Mouse (Mus musculus): ENCODE results near the gene Nek6.

The Nek6 gene

DNA sequence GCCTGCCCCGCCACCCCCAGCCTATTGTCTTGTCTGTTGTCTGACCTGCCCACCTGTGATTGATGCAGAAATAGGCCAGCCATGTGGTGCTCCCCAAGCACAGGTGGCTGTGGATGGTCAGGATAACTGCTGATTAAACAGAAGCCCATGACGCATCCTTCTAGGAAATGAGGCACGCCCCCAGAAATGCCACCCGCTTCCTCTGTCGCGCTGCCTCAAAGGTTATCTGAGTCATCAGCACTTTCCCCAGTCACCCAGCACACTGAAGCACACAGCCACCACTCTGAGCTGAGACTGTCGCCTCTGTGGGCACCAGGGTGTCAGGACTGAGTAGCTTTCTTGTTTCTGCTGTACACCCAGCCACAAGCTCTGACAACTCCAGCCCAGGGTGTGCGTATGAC, 24.9 kb downstream of the Nek6 start:
- peak; percentile 38 to 42 for DNase-seq (ENCODE audit: low spot score in 2 of 2)

DNA sequence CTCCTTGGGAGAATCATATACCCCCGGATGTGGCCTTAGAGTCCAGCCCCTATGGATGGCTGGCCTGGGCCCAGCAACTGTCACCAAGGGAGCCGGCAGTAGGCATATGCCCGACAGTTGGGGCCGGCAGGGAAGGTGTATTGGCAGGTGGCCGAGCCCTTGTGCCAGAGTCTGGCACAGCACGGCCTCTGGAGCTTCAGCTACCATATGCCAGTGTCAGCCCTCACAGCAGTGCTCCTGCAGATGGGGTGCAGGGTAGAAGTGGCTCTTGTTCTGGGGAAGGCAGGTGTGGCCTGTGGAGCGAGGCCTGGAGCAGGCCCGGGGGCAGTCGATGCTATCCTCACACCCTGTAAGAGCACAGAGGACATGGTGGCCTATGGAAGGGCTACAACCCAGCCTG, 28.2 kb downstream of the Nek6 start:
- no peak for DNase-seq (ENCODE audit: low spot score in 2 of 2)

DNA sequence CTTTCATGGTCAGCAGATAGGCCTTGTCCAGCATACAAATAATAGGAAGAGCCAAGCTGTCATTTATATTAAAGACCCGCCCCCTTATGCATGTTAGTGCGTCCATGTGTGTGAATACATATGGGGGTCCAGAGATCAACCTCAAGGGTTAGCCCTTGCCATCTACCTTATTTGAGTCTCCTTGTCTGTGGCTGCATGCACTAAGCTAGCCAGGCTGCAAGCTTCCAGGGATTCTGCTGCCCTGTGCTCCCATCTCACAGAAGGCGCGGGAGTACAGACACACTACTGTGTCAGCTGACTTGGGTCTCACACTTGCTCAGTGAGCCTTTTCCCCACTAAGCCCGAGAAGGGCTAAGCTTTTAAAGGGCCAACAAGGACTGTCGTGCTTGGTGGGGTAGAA, 29.2 kb downstream of the Nek6 start:
- DNase-seq (ENCODE audit: low spot score in 2 of 2): no peak

DNA sequence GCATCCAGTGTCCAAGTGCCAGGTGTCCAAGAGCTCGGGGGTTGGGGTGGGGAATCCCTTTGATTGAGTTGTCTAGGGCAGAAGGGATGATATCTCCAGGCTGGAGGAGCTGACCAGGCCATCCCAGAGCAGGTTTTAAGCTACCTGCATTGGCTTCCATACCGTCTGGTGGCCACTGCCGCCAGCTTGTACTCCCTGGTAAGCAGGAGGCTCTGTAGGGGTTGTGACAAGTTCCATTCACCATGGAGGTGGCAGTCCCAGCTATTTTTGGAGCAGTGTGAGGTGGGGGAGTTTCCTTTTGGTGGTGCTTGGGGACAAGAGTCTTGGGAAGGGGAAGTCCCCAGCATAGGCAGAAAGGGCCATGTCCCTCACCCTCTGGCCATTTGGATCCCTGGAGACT, 29.7 kb downstream of the Nek6 start:
- DNase-seq (ENCODE audit: low spot score in 2 of 2): peak; percentile 19 to 27

DNA sequence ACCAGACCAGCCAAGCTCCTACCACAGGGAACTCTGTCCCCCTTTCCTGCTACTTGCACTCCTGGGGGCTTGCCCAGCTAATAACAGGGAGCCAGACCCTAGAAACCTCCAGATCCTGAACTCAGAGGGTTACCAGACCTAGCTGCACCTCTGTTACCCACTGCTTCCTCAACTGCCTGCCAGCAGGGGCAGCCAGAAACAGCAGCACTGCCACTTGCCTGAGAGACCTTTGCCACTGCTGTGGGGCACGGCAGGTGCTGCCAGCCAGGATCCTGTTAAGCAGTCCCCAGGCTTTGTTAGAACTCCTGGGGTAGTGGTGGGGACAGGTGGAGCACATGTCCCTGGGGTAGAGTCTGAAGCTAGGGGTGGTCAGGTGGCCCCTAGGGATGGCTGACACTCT, 30.1 kb downstream of the Nek6 start:
- peak in 1 of 2 experiments; percentile 20 for DNase-seq (ENCODE audit: low spot score in 2 of 2)

DNA sequence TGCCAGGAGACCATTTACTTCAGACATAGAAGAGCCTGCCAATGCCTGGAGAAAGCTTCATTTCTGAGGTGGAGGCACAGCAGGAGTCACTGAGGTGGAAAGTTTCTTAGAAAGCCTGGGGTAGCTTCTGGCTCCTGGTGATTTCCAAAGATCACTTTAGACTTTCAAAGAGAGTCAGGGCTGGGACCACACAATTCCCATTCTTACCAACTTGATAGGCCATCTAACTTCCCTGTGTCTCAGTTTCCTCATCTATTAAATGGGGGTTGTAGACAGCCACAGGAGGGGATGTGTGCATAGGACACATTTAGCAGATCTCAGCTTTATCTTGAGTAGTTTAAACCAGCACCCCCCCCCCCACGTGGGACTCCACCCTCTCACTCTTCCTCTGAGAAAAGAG, 30.9 kb downstream of the Nek6 start:
- DNase-seq (ENCODE audit: low spot score in 2 of 2): no peak

DNA sequence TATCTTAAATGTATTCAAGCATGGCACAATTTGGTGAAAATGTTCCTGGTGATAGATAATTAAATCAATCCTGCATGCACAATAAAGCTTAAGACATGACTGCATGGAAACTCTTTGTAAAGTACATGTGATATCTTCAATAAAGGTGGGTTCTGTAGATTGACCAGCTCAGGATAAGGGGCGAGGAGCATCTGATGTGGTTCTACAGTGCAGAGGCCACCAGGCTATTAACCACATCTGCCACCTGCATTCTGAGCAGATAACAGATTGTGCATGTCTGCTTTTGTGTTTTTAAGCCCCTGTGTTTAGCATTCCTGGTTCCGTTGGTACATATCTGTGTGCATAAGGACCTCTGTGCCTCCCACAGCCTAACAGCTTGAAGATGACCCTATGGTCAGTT, 31.7 kb downstream of the Nek6 start:
- DNase-seq (ENCODE audit: low spot score in 2 of 2): no peak

DNA sequence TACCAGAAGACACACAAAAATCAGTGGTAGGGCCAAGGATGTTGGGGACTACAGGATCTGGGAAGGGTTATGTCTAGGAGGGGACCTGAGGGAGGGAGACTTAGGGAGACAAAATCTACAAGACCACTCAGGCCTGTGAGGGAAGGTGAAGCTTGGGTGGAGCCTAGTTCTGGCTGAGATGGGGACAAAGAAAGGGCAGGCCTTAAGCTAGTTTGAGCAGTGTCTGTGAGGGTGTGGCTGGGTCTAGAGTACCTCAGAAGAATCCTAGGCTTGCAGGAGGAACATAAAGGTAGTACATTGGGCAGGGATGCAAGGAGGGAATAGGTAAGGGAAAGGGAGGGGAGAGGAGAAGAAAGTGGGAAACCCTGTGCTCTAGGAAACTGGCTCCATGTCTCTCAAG, 32.9 kb downstream of the Nek6 start:
- DNase-seq (ENCODE audit: low spot score in 2 of 2): no peak

DNA sequence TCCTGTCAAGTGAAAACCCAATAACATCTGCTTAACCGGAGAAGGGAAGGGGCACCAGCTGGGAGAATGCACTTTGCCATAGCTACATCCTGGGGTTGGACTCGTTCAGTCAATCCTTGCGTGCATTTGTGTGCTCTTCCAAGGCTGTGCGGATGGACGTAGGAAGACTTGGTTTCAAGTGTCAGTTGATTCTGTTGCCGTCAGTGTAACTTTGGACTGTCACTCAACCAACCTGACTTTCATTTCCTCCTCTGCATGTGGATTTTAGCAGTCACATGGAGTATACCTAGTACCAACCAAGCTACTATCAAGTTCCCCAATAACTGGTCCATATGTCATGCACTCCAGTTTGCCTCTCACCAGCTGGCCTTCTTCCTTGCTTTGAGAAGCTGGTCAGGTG, 33.5 kb downstream of the Nek6 start:
- peak in 1 of 2 experiments; percentile 17 for DNase-seq (ENCODE audit: low spot score in 2 of 2)

DNA sequence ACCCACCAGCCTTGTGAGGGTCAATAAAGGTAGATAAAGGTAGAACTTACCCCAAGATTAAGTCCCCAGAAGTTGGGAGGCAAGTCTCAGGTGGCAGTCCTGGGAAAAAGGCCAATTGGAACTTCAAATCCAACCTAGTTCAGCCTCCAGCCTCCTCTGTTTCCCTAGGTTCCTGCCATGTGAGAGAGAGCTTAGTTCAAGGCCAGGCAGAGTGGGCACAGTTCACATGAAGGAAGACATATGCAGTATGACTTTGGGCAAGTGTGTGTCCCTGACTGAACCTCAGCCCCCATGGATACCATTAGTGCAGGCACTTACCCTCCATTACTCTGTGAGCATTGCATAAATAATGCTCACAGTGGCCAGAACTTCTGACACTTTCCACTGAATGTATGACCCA, 34.3 kb downstream of the Nek6 start:
- DNase-seq (ENCODE audit: low spot score in 2 of 2): no peak

DNA sequence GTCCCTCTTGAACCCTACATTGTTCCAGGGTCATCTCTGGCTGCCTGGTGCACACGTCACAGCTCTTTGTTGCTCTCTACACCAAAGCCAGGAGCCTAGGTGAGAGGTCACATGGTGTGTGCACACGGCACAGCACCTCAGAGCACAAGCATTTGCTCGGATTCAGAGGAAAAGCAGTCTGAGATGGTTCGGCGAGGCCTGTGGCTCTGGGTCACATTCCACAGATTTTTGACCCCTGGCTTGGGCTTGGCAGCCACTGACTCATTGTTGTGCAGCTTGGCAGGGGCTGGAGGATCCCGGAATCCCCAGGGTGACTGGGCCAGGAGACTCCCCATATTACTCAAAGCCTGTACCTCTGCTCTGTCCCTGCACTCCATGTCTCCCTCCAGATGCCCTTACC, 34.8 kb downstream of the Nek6 start:
- DNase-seq (ENCODE audit: low spot score in 2 of 2): peak in 1 of 2 experiments; percentile 14

DNA sequence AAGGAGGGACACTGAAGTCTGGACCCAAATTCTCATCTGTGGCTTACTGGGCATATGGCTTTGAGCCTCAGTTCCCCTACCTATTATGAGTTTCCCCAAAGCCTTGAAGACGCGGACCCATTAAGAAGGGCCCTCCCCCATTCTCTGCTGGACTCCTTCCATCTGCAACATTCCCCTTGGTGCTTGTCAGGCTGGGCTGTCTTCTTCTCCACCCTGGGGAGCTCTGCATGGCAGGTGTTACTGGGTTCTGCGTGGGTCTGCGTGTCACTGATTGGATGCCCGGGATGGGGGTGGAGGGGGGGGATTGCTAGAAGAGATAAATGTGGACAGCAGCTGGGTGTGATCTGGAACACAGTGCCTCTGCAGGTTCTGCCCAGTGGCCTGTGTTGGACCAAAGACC, 35.3 kb downstream of the Nek6 start:
- DNase-seq (ENCODE audit: low spot score in 2 of 2): no peak

DNA sequence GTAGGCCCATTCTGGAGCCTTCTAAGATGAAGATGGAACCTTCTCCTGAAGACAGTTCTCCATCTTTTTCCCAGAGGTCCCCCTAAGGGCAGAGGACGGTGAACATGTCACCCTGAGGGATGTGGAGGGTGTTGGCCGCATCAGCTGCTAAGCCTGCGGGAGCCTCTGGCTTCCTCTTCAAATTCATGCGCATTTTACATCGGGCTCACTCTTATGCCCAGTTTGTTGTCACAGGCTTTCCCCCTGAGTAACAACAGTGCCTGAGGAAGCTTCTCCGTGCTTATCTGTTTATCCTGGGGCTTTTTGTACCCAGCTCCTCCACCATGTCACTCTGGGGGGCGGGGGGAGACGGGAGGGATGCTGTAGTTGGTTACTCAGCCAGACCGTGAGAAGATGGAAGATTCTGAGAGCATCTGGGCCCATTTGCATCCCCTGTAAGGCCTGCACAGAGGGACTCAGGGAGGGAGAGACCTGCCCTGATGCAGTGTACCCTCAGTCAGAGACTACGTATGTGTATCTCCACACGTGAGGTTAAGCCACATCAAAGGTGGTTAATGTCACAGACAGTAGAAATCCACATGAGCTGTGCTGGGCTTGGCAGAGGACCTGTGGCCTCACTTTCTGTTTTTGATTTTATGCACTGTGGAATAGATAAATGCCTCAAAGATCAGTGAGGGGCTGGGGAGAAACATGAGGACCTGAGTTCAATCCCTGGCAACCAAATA, 36.5 kb downstream of the Nek6 start:
- DNase-seq (ENCODE audit: low spot score in 2 of 2): no peak

DNA sequence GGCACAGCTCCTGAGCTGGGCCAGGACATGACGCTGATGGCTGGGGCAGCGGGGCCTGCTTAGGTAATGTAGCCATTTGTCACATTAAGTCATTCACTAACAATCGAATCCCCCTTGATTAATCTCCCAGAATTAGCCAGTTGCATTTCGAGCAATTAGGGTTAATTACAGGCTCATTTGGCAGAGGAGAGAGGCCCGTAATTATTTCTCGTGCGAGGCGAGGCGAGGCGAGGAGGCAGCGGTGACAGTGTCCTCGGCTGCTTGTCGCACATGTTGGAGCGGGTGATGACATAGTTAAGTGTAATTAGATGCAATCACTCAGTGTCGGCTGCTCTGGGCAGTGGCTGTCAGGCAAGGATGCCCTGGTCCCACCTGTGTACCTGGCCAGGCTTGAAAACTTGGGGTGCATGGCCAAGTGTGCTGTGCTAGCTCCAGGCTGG, 40.6 kb downstream of the Nek6 start:
- DNase-seq (ENCODE audit: low spot score in 2 of 2): no peak

DNA sequence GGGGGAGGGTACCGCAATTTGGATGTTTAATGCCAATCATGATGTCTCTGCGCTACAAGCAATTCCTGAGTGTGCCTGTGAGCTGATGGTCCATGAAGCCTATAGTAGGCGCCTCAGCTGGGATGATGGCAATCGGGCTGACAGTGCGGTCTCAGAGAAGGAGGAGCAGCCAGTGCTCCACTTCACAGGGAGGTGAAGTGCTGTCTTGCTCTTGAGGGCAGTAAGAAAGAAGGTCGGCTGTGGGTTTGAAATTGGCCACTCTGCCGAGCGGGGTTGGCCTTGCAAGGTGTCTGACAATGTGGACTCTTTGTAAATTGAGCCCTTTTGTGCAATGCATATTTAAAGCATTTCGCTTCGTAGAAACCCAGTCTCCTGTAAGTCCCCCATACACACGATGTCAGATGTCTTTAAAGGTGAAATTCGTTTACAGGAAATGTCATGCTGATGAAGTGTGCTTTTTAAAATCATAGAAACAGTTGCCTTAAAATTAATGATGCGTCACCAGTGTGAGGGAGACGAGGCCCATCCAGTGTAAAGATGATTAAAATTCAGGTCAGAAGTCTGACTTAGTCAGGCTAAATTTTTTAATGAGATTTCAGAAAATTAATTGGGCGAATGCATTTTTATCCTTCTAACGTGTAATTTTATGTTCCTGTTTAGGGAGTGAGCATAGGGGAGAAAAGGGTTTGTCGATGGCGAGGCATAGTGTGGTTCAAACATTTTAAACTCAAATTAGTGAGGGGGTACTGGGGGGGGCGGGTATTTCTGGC, 43.0 kb downstream of the Nek6 start:
- DNase-seq (ENCODE audit: low spot score in 2 of 2): no peak

DNA sequence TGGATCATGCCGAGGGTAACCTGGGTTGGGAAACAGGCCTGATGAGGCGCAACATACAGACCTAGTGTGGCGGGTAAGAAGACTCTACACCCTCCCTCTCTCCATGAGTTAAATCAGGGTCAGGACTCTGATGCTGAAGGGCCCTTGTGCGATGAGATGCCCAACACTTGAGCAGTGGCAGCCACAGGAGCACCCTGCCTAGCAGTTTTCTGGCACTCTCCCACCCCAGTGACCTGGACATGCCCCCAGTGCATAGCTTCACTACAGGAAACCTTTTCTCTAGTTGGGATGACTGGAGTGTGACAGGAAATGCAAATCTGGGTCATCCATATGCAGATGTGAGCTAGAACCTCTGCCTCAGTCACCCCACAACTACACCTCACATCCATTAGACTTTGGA, 44.2 kb downstream of the Nek6 start:
- no peak for DNase-seq (ENCODE audit: low spot score in 2 of 2)

DNA sequence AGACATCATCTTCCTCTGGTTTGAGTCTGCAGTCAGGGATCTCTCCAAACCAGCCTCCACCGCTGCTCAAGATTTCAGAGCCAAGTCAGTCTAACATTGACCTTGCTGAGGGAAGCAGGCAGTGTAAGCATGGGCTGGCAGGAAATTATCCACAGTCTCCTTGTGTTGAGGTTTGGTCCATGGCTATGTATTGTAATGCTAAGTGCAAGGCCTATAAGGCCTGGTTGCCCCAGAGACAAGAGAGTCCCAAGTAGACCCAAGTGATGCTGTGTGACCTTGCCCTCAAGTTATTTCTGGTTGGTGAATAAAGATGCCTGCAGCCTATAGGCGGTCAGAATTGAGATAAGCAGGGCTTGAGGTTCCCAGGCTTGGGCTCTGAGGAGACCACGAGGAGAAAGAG, 45.3 kb downstream of the Nek6 start:
- DNase-seq (ENCODE audit: low spot score in 2 of 2): no peak

DNA sequence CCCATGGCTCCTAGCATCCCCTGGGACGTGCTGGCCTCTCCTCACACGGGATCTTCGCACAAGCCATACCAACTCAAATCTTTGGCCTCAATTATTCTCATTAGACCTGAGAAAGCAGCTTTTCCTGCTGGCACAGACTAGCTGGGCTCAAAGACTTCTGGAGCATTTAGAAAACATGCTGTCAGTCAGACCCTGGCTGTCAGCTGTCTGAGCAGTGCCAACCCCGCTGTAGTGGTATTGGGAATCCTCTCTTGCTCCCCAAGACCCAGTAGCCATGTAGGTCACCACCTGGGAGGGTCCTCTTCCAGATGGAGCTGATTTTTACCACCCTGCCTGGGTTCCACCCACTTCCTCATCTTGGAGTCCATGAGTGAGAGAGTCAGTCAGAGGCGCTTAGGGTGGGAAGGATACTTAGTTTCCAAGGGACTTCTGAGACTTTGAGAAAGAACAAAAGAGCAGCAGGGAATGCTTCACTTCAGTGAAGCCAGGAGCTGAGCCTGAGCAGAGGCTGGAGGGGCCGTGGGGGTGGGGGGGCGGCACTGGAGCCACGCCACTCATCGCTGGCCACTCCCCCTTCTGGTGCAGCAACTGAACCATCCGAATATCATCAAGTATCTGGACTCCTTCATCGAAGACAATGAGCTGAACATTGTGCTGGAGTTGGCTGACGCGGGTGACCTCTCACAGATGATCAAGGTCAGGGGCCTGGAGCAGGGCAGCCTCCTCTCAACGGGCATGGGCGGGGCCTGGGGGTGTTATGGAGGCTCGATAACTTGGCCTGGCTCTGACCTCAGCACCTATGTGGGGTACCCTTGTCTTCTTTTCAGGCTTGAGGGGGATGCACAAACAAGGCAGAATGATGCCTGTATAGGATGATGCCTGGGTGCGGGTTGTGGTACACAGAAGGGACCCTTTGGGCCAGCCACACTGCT, 49.1 kb downstream of the Nek6 start:
- DNase-seq (ENCODE audit: low spot score in 2 of 2): no peak

DNA sequence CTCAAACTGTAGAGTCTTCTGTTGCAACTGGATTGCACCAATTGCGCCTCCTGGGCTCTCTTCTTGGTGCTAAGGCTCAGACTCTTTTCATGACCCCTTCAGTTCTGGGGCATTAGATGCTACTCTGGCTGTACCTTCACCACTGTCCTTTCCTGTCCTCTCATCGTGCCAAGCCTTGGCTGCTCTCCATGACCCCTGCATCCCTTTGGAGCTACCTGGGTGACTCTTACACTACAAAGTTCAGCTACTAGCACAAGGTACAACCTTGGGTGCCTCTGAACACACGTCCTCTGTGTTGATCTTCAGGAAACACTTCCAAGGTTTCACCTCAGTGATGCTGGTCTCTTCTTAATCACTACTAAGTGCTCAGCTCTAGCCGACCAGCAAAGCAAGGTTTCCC, 51.2 kb downstream of the Nek6 start:
- no peak for DNase-seq (ENCODE audit: low spot score in 2 of 2)

DNA sequence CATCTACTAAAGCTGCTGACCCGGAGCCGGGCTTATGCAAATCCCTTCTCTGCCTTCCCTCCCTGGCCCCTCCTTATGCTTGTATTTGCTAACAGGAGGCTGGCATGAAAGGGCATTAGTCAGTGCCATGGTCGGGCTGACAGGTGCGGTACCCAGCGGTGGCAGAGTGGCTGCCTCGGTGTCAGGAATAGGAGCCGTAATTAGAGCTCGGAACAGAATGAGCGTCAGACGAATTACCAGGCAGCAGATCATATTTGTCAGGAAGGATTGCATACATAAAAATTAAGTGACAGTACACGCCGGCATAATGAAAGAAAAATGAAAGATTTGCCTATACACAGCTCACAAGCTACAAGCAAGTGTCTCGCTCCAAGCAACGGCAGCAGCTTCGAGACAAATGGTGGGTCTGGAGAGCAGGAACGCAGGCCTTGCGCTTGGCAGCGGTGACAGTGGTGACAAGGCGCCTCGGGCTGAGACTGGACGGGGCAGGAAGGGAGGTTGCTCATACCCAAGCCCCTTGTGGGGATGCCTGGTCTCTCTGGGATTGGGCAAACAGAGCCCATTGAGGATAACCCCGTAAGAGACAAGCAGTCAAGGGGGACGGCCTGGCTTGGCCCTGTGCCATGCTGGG, 60.6 kb downstream of the Nek6 start:
- DNase-seq (ENCODE audit: low spot score in 2 of 2): no peak

DNA sequence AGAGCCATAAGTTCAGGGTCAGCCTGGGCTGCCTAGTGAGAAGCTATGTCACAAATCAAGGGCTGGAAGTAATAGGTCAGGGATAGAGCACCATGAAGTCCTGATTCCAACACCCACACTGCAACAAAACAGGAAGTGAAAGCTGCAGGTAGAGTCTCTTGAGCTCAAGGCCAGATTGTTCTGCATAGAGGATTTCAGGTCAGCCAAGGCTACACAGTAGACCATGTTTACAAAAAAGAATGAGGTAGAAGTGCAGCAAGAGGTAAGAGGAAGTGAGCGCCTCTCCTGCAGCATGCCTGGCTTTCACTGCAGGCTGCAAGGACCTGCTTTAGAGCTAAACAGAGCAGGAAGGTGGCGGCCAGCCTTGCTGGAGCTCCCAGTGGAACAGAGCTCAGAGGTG, 63.3 kb downstream of the Nek6 start:
- peak; percentile 33 for DNase-seq (ENCODE audit: low spot score in 2 of 2)

All from spleen, postnatal 36 days (tissue).